Mouse (Mus musculus) retina, postnatal 7 days (tissue): ENCODE measurements around the gene Ppara.
"Not testable (repeated sequence)": the region's sequence is repeated elsewhere in the genome, so short reads cannot be mapped to it uniquely, and the experiment has no call there.

ENCODE experiments used
- DNase-seq: peaks from one replicate; pipeline ENCODE4 v3.0.0-alpha.2; 2012; ENCODE audit warnings: low read depth, low spot score

Gene Ppara

GRCm38 (mm10) chr15:85756611-85757010 lies 21.8 kb downstream of the Ppara start:
- no peak for DNase-seq

- no peak for DNase-seq
These were observed 23.0 kb downstream of the Ppara start for GRCm38 (mm10) chr15:85757768-85758167.

- DNase-seq = no peak
These were observed 28.0 kb downstream of the Ppara start for GRCm38 (mm10) chr15:85762761-85763160.

GRCm38 (mm10) chr15:85765022-85765421 lies 30.2 kb downstream of the Ppara start:
- no peak for DNase-seq

- DNase-seq = no peak
These were observed 31.9 kb downstream of the Ppara start for GRCm38 (mm10) chr15:85766677-85767076.

- no peak for DNase-seq
These were observed 34.2 kb downstream of the Ppara start for GRCm38 (mm10) chr15:85768991-85769390.

GRCm38 (mm10) chr15:85771306-85772121 lies 36.7 kb downstream of the Ppara start:
- no peak for DNase-seq

GRCm38 (mm10) chr15:85772146-85772740 lies 37.5 kb downstream of the Ppara start:
- DNase-seq = no peak

- no peak for DNase-seq
These were observed 39.6 kb downstream of the Ppara start for GRCm38 (mm10) chr15:85774419-85774818.

- no peak for DNase-seq
These were observed 40.2 kb downstream of the Ppara start for GRCm38 (mm10) chr15:85775001-85775400.

- DNase-seq = no peak
These were observed 41.5 kb downstream of the Ppara start for GRCm38 (mm10) chr15:85776241-85776640.

- DNase-seq = no peak
These were observed 42.0 kb downstream of the Ppara start for GRCm38 (mm10) chr15:85776771-85777170.

GRCm38 (mm10) chr15:85778891-85779290 lies 44.1 kb downstream of the Ppara start:
- not testable (repeated sequence) for DNase-seq

- DNase-seq = no peak
These were observed 48.4 kb downstream of the Ppara start for GRCm38 (mm10) chr15:85783146-85783545.

- DNase-seq = no peak
These were observed 49.6 kb downstream of the Ppara start for GRCm38 (mm10) chr15:85784341-85784740.

- DNase-seq = no peak
These were observed 51.9 kb downstream of the Ppara start for GRCm38 (mm10) chr15:85786711-85787110.

- no peak for DNase-seq
These were observed 52.7 kb downstream of the Ppara start for GRCm38 (mm10) chr15:85787482-85787881.

GRCm38 (mm10) chr15:85788051-85788450 lies 53.3 kb downstream of the Ppara start:
- DNase-seq = no peak

- no peak for DNase-seq
These were observed 53.9 kb downstream of the Ppara start for GRCm38 (mm10) chr15:85788633-85789032.

GRCm38 (mm10) chr15:85791449-85791848 lies 56.7 kb downstream of the Ppara start:
- no peak for DNase-seq

GRCm38 (mm10) chr15:85792819-85793218 lies 58.0 kb downstream of the Ppara start:
- DNase-seq = no peak

GRCm38 (mm10) chr15:85795516-85795915 lies 60.7 kb downstream of the Ppara start:
- no peak for DNase-seq

- no peak for DNase-seq
These were observed 63.9 kb downstream of the Ppara start for GRCm38 (mm10) chr15:85798676-85799075.
